Mouse (Mus musculus): Measurements from ENCODE around the gene Capns2. TPM values are rescaled to one million over a fixed set of nuclear protein-coding genes. Genes with fewer than 3 reads are reported as not detected.
A peak's percentile ranks its signal among the peaks of the same experiment; 100 is the strongest.

The Capns2 gene
- total RNA-seq (2021) (not detected), polyA plus RNA-seq (2012; rRNA removed) (not detected in 2 replicates)
- long read RNA-seq = 0 reads

- TF ChIP-seq POLR2A (IDR thresholded peaks at IDR 0.05; ENCODE audit: insufficient read depth, low read depth, low read length) = no peak
- TF ChIP-seq CTCF (IDR thresholded peaks at IDR 0.05) = no peak
- no peak for TF ChIP-seq EP300 (IDR thresholded peaks at IDR 0.05; ENCODE audit: insufficient read depth, low read depth, low read length)
- intact Hi-C loops (cut with DNase I) = no loop called here
- 93% methylated on average over 5 of the region's 5 CpGs for WGBS
- Histone ChIP-seq H3K27me3 (ENCODE audit: control insufficient read depth, insufficient read depth, low read length) (no peaks in the 10 kb centered on the region), H3K4me3 (no peak within 1 kb of the TSS), H3K36me3 (ENCODE audit: control insufficient read depth, insufficient read depth, low read length) (no peaks in the 10 kb centered on the region), H3K27ac (no peak within 1 kb of the TSS), H3K79me2 (replicated peaks; ENCODE audit: control insufficient read depth, insufficient read depth, low read length) (no peaks in the 10 kb centered on the region), H3K9ac (ENCODE audit: low read depth, low read length) (no peak within 1 kb of the TSS), H3K4me1 (ENCODE audit: control insufficient read depth, insufficient read depth, low read length) (no peaks in the 10 kb centered on the region; the same call in 1 of the 2 replicates)
- DNase-seq = no peak
Observed at GRCm38 (mm10) chr8:92901107-92901506, at the start of gene Capns2. Gene Capns2, plus strand, starts transcription at chr8:92901407.

- Histone ChIP-seq H3K79me2 (replicated peaks; ENCODE audit: control insufficient read depth, insufficient read depth, low read length) (no peaks in the 10 kb centered on the region), H3K27ac (no peak overlapping the region), H3K4me3 (no peak overlapping the region), H3K36me3 (ENCODE audit: control insufficient read depth, insufficient read depth, low read length) (no peaks in the 10 kb centered on the region), H3K9ac (ENCODE audit: low read depth, low read length) (no peak overlapping the region), H3K4me1 (ENCODE audit: control insufficient read depth, insufficient read depth, low read length) (peaks cover 13% of the 10 kb centered on the region), H3K27me3 (ENCODE audit: control insufficient read depth, insufficient read depth, low read length) (peaks cover 7% of the 10 kb centered on the region; the same call in 1 of the 2 replicates)
- intact Hi-C loops (cut with DNase I) = no loop called here
- no peak for TF ChIP-seq EP300 (IDR thresholded peaks at IDR 0.05; ENCODE audit: insufficient read depth, low read depth, low read length)
- TF ChIP-seq CTCF (IDR thresholded peaks at IDR 0.05) = no peak
- TF ChIP-seq POLR2A (IDR thresholded peaks at IDR 0.05; ENCODE audit: insufficient read depth, low read depth, low read length) = no peak
- peak in 1 of 2 experiments; percentile 38 for DNase-seq
- 62% methylated on average over 18 of the region's 18 CpGs for WGBS
Observed at GRCm38 (mm10) chr8:92853188-92853983, 47.8 kb upstream of the Capns2 start.

GRCm38 (mm10) chr8:92854673-92855072 lies 46.5 kb upstream of the Capns2 start:
- TF ChIP-seq CTCF (IDR thresholded peaks at IDR 0.05) = no peak
- TF ChIP-seq POLR2A (IDR thresholded peaks at IDR 0.05; ENCODE audit: insufficient read depth, low read depth, low read length) = no peak
- no peak for TF ChIP-seq EP300 (IDR thresholded peaks at IDR 0.05; ENCODE audit: insufficient read depth, low read depth, low read length)
- H3K4me3 ChIP-seq = no peak overlapping the region; the same call in 1 of the 2 replicates
- peaks cover 9% of the 10 kb centered on the region for H3K4me1 ChIP-seq (ENCODE audit: control insufficient read depth, insufficient read depth, low read length)
- intact Hi-C loops (cut with DNase I) = no loop called here
- WGBS = 74% methylated on average over 3 of the region's 3 CpGs
- H3K79me2 ChIP-seq (replicated peaks; ENCODE audit: control insufficient read depth, insufficient read depth, low read length) = no peaks in the 10 kb centered on the region
- H3K9ac ChIP-seq (ENCODE audit: low read depth, low read length) = no peak overlapping the region
- DNase-seq = no peak
- H3K27me3 ChIP-seq (ENCODE audit: control insufficient read depth, insufficient read depth, low read length) = peaks cover 7% of the 10 kb centered on the region; the same call in 1 of the 2 replicates
- H3K36me3 ChIP-seq (ENCODE audit: control insufficient read depth, insufficient read depth, low read length) = no peaks in the 10 kb centered on the region
- no peak overlapping the region for H3K27ac ChIP-seq

DNA sequence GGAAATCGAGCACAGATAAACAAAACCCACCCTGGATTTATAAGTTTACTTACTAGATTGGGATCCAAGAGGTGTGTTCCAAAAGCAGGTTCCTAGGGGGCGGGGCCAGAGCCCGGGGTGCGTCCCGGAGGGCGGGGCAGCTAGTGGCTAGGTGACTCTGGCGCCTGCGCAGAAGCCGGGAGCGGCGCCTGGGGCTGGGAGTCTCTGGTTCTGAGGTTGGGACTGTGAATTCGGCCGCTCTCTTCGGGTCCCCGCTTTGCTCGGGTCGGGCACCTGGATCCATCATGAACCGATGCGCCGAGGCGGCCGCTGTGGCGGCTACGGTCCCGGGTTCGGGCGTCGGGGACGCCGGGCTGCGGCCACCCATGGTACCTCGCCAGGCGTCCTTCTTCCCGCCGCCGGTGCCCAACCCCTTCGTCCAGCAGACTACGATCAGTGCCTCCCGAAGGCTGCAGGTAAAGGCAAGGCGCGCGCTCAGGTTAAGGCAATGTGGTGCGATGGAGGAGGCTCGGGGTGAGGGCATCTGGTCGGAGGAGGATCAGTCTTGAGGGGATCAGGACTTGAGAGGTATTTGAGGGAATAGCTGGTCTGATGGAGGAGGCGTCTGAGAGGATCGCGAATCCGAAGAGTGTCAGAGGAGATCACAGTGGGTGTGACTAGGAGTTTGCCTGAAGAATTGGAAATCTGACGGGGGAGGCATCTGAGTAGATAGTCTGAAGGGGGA lies 45.9 kb upstream of the Capns2 start, which contains the start of gene Lpcat2:
TSS of gene Lpcat2 (plus strand) at position 169 of the 724 bp plus-strand sequence.
- peak within 1 kb of the TSS; percentile 28 for H3K9ac ChIP-seq (ENCODE audit: low read depth, low read length)
- H3K4me1 ChIP-seq (ENCODE audit: control insufficient read depth, insufficient read depth, low read length) = peaks cover 5% of the 10 kb centered on the region
- peak within 1 kb of the TSS; percentile 43 for H3K4me3 ChIP-seq
- H3K36me3 ChIP-seq (ENCODE audit: control insufficient read depth, insufficient read depth, low read length) = no peaks in the 10 kb centered on the region
- intact Hi-C loops (cut with DNase I) = no loop called here
- peak; percentile 72 to 75 for DNase-seq
- no peak for TF ChIP-seq CTCF (IDR thresholded peaks at IDR 0.05)
- TF ChIP-seq EP300 (IDR thresholded peaks at IDR 0.05; ENCODE audit: insufficient read depth, low read depth, low read length) = no peak
- TF ChIP-seq POLR2A (IDR thresholded peaks at IDR 0.05; ENCODE audit: insufficient read depth, low read depth, low read length) = no peak
- H3K27me3 ChIP-seq (ENCODE audit: control insufficient read depth, insufficient read depth, low read length) = peaks cover 7% of the 10 kb centered on the region; the same call in 1 of the 2 replicates
- H3K27ac ChIP-seq = 0 out of 2 replicates have a peak within 1 kb of the TSS, but pooled peaks have one; percentile 28
- no peaks in the 10 kb centered on the region for H3K79me2 ChIP-seq (replicated peaks; ENCODE audit: control insufficient read depth, insufficient read depth, low read length)
- 3% methylated on average over 50 of the region's 50 CpGs for WGBS

DNA sequence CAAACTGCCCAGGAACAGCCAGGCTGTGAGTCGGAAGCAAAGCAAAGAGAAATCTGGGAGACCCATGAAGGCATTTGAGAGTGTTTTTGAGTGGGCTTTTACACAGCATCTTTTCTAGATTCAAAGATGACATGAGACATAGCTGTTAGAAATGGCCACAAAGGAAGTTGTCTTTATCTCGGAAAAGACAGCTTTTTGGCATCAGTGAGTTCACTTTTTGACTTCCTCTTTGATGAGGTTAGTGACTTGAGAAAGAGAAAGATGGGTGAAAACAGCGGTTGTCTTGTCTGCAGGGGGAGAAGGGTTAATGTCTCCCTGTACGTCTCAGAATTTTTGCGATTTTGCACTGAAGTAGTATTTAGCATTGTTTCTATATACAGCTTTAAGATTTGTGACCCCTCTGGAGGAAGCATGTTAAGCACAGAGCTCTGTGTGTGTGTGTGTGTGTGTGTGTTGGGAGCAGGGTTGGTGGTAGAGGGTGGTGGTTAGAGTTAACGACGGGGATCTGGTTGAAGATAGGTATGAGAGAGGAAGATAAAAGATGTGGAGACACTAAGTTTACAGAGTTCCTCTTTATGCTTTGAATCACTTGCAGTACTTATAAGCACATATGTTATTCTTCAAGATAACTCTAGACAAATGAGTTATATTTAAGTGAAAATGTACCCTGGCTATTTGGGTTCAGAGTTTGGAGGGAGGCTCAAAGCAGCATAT lies 44.8 kb upstream of the Capns2 start:
- H3K36me3 ChIP-seq (ENCODE audit: control insufficient read depth, insufficient read depth, low read length) = no peaks in the 10 kb centered on the region
- H3K79me2 ChIP-seq (replicated peaks; ENCODE audit: control insufficient read depth, insufficient read depth, low read length) = no peaks in the 10 kb centered on the region
- peaks cover 7% of the 10 kb centered on the region; the same call in 1 of the 2 replicates for H3K27me3 ChIP-seq (ENCODE audit: control insufficient read depth, insufficient read depth, low read length)
- no peak overlapping the region for H3K27ac ChIP-seq
- DNase-seq = no peak
- H3K9ac ChIP-seq (ENCODE audit: low read depth, low read length) = no peak overlapping the region
- 69% methylated on average over 7 of the region's 7 CpGs for WGBS
- intact Hi-C loops (cut with DNase I) = no loop called here
- peaks cover 4% of the 10 kb centered on the region for H3K4me1 ChIP-seq (ENCODE audit: control insufficient read depth, insufficient read depth, low read length)
- no peak for TF ChIP-seq EP300 (IDR thresholded peaks at IDR 0.05; ENCODE audit: insufficient read depth, low read depth, low read length)
- TF ChIP-seq CTCF (IDR thresholded peaks at IDR 0.05) = no peak
- no peak for TF ChIP-seq POLR2A (IDR thresholded peaks at IDR 0.05; ENCODE audit: insufficient read depth, low read depth, low read length)
- H3K4me3 ChIP-seq = no peak overlapping the region

Data from heart, adult 2 months (tissue).